Mouse (Mus musculus) adrenal gland, adult 8-10 months (tissue): ENCODE data around the gene Map2k2. TPM values are rescaled to one million over a fixed set of nuclear protein-coding genes. Genes with fewer than 3 reads are reported as not detected.
A peak's percentile ranks its signal among the peaks of the same experiment; 100 is the strongest.

Source experiments
- DNase-seq: peaks from one replicate; pipeline ENCODE4 v3.0.0; 2022
- total RNA-seq, 4 experiments: library from RNA; stranded (reverse); gene quantifications; 2 replicates each; pipeline ENCODE4 v1.2.4; 2022

Gene Map2k2
- total RNA-seq, 4 experiments from 2014 or later = 169 to 227 (median 204) TPM

- DNase-seq = peak; percentile 83
These were observed 502 bp downstream of the Map2k2 start for GRCm38 (mm10) chr10:81106113-81106721.

- no peak for DNase-seq
These were observed 7.2 kb downstream of the Map2k2 start for GRCm38 (mm10) chr10:81112946-81113345.

GRCm38 (mm10) chr10:81119625-81120024 lies 13.9 kb downstream of the Map2k2 start:
- DNase-seq = no peak

GRCm38 (mm10) chr10:81120650-81121049 lies 14.9 kb downstream of the Map2k2 start:
- DNase-seq = no peak

- no peak for DNase-seq
These were observed 17.2 kb downstream of the Map2k2 start for GRCm38 (mm10) chr10:81122889-81123288.

- no peak for DNase-seq
These were observed 17.8 kb downstream of the Map2k2 start for GRCm38 (mm10) chr10:81123500-81123899.

GRCm38 (mm10) chr10:81134181-81134587 lies 28.5 kb downstream of the Map2k2 start:
- DNase-seq = no peak

GRCm38 (mm10) chr10:81134966-81135681 lies 29.4 kb downstream of the Map2k2 start, which contains the start of gene Zbtb7a:
TSS of gene Zbtb7a (plus strand) at chr10:81135220.
- DNase-seq = no peak

GRCm38 (mm10) chr10:81135831-81136705 lies 30.4 kb downstream of the Map2k2 start:
- peak; percentile 76 for DNase-seq

- DNase-seq = peak; percentile 81
These were observed 31.1 kb downstream of the Map2k2 start for GRCm38 (mm10) chr10:81136706-81137231.

- DNase-seq = peak; percentile 99
These were observed 31.8 kb downstream of the Map2k2 start for GRCm38 (mm10) chr10:81137252-81138130.

- no peak for DNase-seq
These were observed 32.5 kb downstream of the Map2k2 start for GRCm38 (mm10) chr10:81138131-81138782.

GRCm38 (mm10) chr10:81138821-81139528 lies 33.3 kb downstream of the Map2k2 start:
- no peak for DNase-seq

- DNase-seq = no peak
These were observed 33.8 kb downstream of the Map2k2 start for GRCm38 (mm10) chr10:81139529-81139846.

GRCm38 (mm10) chr10:81140005-81140404 lies 34.3 kb downstream of the Map2k2 start:
- DNase-seq = no peak

GRCm38 (mm10) chr10:81140717-81141454 lies 35.2 kb downstream of the Map2k2 start:
- no peak for DNase-seq

- no peak for DNase-seq
These were observed 35.9 kb downstream of the Map2k2 start for GRCm38 (mm10) chr10:81141455-81142210.

- DNase-seq = peak; percentile 76
These were observed 36.9 kb downstream of the Map2k2 start for GRCm38 (mm10) chr10:81142551-81142981.

GRCm38 (mm10) chr10:81143157-81143633 lies 37.5 kb downstream of the Map2k2 start:
- no peak for DNase-seq
